Mouse (Mus musculus): ENCODE data around the gene Sema4c.

DNA sequence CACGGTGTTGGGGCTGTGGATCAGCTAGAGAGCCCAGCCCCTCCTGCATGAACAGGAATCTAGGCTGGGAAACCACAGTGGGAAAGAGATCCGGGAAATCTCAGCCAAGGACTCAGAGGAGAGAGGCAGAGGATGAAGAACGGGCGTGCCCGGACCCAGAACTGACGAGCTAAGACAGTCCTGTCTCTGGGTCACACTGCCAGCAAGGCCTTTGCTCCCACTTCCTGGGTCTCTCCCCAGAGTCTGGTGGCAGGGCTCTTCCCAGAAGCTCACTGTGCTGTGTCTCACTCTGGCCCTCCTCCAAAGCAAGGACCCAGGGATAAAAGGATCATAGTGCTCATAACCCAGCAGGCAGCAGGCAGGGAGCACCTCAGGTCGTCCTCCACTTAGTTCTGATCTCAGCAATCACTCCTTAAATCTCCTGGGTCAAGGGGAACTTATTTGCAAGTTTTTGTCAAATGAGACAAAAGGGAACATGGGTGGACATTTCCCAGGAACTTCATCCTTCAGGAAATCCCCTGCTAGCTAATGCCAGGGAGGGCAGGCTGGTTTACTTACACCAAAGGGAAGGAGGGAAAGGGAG, 11.6 kb upstream of the Sema4c start:
- TF ChIP-seq CTCF (conservative IDR thresholded peaks at IDR 0.05; ENCODE audit: insufficient read depth, insufficient read length, low read depth, low read length) = no peak
- TF ChIP-seq POLR2A (IDR thresholded peaks at IDR 0.05; ENCODE audit: low read depth, low read length) = no peak
